Mouse (Mus musculus) right cerebral cortex, postnatal 14 days (tissue): ENCODE data around the gene Lin28a.
"Not testable (repeated sequence)": the region's sequence is repeated elsewhere in the genome, so short reads cannot be mapped to it uniquely, and the experiment has no call there.

Experiments
- DNase-seq: peaks from one replicate; pipeline ENCODE4 v3.0.0; 2022

Lin28a gene

DNA sequence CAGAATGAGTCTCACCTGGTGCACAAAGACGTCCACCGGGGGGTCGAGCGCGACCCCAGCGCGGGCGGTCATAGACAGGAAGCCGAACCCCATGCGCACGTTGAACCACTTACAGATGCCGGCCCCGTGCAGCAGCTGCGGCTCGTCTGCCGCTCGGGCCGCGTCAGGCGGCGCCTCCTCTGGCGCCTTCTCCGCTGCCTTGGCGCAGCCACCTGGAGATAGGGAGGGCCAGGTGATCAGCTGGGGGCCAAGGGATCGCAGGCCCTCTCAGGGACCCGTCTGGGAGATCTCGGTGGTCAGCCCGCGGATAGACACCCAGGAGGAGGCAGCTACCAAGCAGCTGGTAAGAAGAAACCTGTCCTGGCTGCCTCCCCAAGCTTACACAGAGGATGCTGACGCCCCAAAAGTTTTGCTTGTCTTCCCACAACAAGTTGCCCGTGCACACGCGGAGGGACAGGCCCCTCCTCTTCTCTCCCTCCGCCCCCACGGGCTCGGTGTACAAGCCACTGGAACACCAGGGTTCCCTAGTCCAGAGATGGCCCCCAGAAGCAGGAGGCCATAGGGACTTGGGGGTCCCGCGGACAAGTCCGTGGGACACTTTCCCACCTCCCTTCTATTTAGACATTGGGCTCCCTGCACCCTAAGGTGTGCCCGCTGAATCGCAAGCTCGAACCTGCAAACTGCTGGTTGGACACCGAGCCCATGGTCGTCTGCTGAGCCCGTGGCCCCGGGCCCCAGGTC, 433 bp downstream of the Lin28a start:
- no peak for DNase-seq

DNA sequence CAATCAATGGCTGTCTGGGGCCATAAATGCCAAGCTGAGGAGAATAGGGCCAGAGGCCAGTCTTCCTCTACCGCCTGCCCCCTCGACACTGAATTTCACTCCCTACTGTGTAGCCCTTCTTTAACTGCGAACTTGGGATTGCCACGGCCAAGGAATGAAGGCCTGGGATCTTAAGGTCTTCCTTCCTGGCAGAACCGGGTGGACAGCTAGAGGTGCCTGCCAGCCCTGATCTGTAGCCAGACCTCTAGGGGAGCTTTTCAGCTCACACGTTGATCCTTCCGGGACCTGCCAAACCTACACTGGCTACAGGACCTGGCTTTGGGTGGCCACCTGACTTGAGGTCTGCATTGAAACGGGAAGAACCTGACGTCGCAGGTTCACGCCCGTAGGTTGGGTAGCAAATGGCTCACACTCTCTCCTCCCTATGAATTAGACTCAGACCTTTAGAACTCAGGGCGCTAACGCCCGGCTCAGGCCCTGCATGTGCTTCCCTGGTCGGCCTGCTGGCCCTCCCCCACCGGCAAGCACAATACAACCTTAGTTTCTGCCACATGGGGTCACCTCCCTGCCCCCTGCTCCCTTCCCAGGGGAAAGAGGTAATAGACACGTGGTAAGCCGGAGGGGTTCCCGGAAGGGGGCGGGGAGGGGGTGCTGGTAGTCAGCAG, 1.3 kb downstream of the Lin28a start:
- DNase-seq = no peak

DNA sequence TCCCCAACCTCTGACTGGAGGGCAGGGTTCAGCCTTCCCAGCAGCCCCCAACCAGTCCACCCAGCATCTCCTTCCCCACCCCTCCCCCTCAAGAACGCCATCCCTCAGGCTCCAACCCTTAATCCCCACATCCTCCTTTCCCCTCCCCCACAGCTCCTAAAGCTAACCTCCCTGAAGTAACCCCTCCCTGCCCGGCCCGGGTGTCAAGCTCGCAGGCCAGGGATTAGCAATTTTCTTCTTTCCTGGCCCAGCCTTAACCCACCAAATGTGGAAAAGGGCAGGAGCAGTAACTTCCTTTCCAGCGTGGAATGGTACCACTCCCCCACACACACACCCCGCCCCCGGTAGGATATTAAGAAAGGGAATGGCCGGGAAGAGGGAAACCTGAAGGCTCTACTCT, 1.9 kb downstream of the Lin28a start:
- DNase-seq = no peak

DNA sequence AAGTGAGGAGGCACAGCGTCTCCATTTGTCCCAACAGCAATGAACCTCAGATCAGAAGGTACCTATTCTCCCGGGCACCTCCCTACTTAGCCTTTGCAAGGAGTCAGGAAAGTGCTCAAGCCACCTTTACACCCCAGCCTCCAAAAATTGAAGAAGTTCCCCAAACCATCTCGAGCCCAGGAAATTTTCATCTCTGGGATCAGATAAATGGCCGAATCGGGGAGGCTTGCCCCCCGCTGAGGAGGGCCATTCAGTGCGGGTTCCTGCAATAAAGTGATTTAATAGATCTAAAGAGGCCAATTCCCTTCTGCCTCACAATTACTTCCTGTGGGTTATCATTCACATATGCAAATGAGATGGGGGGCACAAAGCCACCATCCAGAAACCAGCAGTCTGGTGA, 2.4 kb downstream of the Lin28a start:
- no peak for DNase-seq

DNA sequence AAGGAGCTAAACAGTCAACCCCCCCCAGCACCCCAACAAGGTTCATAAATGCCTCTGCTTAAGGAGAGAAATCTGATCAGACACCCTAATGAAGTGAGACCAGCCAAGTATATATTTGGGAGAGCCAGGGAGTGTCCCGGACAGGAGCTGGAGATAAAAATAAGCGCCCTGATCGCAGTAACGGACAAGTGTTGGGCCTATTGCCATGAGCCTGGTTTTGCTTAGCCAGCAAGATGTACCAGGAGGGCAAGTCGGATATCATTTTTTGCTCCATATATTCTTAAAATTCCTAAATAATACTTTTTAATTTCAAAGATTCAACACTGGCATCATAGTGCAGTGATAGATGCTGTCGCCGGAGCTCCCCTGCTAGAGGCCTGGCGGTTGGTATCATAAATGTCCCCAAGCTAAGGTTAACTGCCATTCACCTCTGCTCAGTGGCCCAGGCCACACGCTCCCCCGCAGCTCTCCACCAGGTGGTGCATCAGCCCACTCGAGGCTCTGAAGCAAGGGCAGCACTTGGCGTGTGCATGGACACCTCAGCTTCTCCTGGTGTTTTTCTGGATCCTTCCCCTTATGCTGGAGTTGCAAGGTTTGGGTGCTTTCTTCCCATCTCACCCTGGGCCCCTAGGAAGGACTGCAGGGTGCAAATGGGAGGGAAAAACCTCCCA, 5.6 kb downstream of the Lin28a start:
- DNase-seq = no peak

DNA sequence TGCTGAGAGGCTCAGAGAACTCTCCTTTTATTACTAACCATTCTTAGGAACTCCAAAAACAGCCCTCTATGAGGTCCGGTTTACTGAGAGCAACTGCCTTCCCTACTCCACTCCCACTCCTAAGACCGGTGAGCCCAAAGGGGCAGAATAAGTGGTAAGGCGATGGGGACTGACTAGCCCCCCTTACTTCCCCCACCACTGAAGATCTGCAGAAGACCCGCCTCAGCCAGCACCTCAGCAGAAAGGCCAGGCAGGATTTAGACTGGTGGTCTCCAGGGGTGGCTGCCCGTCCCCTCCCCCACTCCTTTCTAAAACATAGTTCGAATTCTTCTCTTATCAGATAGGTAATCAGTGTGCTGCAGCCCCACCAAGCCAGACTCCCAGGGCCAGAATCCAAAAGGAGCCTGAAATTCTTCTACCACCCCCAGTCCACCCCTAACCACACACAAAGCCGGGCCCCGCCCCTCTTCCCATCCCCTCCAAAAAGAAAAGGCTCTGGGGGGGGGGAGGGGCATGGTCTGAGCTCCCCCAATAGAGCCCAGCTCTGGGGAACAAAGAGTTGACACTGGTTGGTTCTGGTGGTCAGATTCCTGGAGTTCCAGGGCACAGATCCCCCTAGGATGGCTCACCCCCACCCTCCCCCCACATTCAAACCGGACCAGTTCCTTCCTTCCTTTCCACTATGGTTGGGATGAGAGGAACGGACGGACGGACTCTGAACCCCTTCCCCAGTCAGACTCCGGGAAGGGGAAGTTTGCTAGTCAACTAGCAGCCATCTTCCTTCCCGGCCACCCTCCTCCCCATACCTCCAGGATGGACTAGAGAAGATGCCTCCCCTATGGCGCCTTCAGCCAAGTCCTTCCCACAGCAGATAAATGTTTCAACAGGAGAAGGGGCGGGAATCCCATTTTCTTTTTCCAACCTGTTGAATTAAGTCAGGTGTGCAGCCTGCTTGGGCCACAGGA, 6.9 kb downstream of the Lin28a start:
- DNase-seq = no peak

DNA sequence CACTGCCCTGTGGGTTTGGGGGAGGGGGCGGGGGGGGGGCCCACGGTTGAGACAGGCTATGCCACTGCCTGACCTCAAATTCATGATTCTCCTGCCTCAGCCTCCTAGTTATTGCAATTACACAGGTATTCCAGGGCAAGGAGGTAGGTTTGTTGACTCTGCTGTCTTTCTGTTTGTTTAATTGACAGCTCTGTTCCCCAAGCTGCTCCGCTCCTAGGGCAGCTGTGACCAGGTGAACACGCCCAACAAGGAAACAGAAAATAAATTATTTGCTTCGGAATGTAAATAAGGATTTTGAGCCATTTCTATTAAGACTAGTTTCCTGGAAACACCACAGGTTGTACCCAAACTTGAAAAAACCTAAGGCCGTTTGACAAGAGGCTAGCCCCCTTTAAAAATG, 8.9 kb downstream of the Lin28a start:
- DNase-seq = no peak

DNA sequence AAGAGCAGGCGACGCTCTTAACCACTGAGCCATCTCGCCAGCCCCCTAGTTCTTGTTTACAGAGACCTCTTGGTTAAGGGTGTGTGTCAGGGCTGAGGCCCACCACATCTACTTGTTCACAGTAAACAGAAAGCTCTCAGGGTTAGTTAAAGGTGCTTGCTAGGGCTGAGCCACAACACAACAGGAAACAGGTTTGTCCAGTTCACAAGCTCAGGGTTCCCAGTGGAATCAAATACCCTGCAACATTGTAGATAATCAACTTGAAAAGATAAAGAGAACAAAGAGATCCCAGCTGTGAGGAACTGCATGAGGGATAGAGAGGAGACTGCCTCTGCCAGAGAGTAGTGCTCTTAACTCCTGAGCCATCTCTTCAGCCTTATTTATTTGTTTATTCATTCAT, 11.8 kb downstream of the Lin28a start:
- no peak for DNase-seq

DNA sequence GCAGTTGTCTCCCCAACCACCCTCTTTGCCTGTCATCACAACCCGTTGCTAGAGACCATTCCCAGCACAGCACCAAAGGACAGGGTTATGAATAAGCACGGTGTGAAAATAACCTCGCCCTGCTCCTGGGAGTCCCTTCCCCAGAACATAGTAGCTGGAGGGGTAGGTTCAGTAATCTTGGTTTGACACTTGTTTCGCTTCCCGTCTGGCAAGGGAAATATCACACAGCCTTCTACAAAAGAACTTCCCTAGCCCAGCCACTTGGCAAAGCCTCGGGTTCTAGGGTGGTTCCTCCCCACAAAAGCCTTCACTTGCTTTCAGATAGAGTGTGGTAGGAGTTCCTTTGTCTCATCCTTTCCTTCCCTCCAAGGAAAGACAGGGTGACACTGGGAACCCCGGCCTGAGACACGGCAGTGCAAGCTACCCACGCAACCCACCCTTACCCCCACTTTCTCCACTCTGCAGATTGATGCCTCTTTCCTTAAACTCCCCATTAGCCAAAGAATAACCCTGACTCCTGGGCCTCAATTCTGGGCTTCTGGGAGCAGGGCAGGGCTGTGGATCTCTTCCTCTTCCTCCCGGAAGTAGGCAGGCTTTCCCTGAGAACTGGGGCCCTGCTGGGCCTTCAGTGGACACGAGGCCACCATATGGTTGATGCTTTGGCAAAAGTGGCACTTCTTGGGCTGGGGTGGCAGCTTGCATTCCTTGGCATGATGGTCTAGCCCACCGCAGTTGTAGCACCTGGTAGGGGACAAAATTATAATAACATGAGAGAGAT, 12.9 kb downstream of the Lin28a start:
- DNase-seq = no peak

DNA sequence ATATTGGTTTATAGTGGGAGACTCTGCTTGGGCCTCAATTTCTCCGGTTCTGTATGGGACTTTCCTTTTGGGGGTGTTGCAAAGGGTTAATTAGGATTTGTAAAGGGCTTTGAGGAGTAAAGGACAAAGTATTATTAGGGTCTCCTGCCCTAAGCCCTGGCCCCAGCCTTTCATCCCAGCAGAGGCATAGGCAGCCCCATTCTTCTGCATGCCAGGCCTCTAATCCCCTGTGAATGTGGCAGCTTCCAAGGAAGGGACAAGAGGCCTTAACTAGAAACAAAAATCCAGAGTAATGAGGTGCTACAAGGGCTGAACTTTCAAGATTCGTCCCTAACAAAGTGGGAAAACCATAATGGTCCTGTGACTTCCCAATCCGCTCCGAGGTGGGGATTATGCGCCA, 15.7 kb downstream of the Lin28a start:
- DNase-seq = no peak

DNA sequence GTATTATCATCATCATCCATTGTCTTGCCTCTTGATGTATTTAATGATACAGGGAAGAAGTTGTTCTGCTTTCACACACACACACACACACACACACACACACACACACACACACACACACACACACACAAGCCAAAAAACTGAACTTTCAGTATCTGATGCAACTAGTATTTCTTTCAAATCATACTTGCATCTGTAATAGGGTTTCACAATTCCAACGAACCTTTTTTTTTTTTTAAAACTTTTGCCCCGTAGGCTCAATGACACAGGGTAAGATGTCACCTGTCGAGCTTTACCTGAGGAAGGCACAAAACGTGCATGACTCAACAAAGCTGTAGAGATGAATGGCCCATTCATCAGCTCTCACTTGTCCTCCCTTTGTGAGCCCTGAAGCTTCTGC, 16.4 kb downstream of the Lin28a start:
- no peak for DNase-seq

DNA sequence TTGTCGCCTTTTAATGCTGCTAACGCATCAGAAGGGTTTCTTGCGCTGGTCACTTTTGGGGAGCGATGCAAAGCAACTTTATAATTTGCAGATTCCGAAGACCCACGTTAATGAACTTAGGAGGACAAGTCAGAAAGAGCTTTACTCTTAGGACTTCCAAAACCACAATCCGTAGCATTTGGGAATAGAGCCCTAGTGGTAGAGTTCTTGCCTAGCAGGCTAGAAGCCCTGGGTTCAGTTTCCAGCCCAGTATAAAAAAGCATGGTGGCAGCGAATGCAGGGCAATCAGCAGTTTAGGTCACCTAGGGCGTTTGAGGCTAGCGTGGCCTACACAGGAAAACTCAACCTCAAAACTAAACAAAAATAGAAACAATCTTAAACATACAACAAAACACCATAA, 16.9 kb downstream of the Lin28a start:
- no peak for DNase-seq

DNA sequence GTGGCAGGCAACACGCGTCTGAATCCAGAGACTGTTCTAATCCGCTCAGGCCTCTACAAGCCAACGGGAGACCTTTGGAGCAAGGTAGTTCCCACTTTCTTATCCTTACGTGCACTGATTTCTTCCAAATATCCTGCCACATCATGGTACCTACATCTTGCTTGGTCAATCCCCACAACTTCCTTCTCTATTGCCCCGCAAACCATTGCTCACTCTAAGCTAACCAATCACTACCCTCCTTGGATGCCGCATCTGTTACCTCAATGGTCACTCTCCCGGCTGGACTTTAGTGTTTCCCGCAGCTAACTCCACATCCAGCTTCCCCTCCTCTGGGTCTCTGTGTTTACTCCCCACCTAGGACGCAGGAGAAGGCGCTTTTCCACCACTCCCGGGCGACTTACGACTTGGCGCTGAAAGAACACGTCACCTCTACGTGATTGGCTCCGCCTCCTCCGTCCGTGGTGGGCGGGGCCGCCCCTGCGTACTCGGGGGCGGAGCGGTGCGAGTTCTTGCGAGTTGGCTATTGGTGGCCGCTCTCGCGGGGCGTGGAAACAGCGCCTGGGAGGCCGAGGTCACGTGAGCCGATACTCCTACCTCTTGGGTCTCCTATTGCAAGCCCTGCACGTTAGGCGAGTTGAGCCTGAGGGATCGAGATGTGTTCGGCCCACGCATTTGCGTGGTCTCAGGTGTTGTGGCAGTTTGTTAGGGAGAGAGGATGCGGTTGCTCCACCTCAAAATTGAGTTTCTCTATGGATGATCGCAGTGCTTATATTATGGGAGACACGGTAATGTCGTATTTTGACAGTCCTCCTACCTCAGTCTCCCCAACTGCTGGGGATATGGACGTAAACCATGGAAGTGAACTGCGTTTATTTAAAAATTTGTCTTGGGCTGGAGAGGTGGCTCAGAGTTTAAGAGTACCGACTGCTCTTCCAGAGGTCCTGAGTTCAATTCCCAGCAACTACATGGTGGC, 17.9 kb downstream of the Lin28a start, which contains the start of gene Dhdds:
Dhdds (minus strand) TSS at position 453 of the 973 bp plus-strand sequence.
- DNase-seq = peak; percentile 95

DNA sequence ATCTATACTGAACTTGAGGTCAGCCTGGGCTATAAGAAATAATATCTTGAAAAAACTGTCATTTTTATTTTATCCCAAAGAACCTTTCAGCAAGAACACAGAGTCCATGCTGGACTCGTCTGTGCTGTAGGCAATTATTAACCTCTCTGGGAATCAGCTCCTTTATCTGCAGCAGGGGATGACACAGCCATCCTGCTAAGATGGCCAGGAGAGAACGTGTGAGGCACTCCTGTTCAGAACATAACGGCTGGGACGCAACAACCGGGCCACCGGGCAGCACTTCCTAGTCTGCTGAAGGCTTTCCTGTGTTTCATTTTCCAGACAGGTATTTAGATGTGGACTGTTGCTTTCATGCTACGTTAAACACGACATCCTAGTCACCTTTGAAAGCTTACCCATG, 23.9 kb downstream of the Lin28a start:
- no peak for DNase-seq

DNA sequence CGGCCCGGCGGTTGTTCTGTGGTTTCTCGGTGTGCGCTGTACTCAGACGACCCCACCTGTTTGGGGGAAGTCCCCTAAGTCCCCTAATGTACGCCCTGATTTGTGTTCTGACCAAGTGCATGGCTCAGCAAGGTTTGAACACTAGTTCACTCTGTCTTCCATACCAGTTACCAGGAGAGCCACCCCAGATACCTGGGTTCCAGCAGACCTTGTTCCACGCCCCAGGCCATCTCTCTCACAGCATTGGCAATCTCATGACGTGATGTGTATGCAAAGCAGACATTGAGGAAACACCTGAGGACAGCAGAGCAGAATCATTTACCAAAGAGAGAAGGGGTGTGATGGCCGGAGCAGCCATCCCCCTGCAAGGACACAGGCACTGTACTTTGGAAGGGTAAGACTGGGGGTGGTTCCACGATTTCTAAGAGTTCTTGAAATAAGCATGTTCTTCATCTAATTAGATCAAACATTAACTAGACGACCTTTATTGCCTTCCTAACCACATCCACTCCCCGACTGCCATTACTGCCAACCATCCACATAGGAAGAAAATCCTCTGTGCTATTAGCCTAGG, 27.5 kb downstream of the Lin28a start:
- DNase-seq = no peak

DNA sequence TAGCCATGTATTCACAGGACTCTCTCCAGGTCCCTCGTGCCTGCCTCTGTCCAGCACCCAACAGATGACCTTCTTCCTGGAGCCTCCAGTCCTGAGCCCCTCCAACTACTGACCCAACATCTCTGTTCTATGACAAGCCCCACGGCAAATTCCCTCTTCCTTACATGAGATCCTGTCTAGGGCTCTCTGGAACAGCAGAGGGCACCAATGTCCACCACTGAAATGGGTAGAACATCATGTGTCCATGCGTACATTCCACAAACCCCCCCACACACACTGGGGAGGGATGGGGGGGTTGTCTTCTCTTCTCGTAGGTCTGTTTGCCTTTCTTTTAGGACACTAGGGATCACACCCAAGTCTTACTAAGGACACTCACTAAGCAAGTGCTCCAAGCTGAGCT, 28.6 kb downstream of the Lin28a start:
- no peak for DNase-seq

DNA sequence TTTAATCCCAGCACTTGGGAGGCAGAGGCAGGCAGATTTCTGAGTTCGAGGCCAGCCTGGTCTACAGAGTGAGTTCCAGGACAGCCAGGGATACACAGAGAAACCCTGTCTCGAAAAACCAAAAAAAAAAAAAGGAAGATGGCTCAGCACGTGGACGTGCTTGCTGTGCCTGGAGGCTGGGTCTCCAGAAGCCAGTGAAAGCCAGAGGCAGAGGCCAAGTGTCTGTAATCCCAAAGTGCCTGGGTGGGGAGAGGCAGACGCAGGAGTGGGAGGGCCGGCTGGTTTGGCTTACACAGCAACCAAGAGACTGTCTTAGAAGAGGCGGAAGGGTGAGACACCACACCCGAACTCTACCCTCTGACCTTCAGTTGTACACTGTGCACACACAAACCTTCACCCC, 30.4 kb downstream of the Lin28a start:
- DNase-seq = not testable (repeated sequence)

DNA sequence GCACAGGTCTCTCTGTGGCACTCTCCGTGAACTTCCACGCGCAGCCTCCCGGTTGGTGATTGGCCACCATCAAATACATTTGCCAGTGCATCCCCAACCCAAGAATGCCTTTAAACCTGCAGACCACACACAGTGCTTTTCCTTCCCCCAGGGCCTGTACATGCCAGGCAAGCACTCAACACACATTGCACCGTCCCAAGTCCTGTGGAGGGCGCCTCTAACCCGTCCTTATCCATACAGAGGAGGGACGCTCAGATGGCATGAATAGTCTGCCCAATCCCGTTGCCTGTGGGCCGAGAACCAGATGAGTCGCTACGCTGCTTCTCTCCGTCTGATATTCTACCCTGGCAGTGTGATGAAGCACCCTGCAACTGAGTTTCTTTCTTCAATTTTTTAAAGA, 35.7 kb downstream of the Lin28a start:
- no peak for DNase-seq

DNA sequence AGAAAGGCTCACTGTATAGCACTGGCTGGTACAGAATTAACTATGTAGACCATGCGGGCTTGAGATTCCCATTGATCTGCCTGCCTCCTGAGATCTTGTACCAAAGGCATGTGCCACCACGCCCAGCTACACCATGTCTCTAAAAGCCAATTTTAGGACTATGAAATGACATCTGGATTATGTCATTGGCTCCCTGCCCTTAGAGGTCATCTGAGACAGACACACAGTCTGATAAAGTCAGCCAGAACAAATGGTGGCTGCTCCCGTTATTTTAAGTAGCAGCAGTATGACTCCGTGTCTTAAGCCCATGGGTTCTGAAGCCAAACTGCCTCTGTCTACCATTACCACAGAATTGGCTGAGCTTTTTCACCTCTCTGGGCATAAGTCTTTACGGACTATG, 38.1 kb downstream of the Lin28a start:
- DNase-seq = no peak

DNA sequence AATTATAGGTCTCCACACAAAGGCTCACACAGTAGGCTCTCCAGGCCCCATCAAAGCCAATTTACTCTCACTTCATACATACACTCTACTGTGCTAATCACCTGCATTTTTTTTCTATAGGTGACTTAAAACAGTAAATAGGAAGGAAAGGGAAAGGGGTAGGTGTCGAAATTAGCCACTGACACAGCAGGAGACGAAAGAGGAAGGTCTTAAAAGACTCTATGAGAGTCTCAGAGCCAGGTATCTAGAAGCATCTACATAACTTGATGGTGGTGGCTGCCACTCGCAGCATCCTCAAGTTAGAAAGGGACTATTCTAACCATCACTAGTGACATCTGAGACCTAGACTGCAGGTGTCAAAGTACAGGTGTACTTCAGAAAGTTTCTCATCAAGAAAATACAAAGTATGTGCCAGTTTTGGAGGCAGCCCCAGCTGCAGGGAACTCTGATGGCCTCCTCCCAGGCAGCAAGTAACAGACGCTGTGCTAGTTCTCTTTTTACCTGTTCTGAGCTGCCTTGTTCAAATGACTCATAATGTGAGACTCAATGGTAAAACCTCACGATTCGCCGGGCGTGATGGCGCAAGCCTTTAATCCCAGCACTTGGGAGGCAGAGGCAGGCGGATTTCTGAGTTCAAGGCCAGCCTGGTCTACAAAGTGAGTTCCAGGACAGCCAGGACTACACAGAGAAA, 40.5 kb downstream of the Lin28a start:
- no peak for DNase-seq
